Mouse (Mus musculus): Measurements from ENCODE around the gene Idi2. TPM values are rescaled to one million over a fixed set of nuclear protein-coding genes. Genes with fewer than 3 reads are reported as not detected.
"Not testable (repeated sequence)": the region's sequence is repeated elsewhere in the genome, so short reads cannot be mapped to it uniquely, and the experiment has no call there.

The Idi2 gene
- not detected in 2 replicates for polyA plus RNA-seq (2015; fragmentation: Nextera tagmentation; extraction: Ambion mirVana)

GRCm38 (mm10) chr13:8952563-8952962 lies at the start of gene Idi2:
Gene Idi2 (plus strand): TSS chr13:8952863.
- H3K4me3 ChIP-seq (ENCODE audit: low read depth, low read length); H3K36me3 ChIP-seq (ENCODE audit: control insufficient read depth, insufficient read depth); ATAC-seq (ENCODE audit: low read depth); H3K27me3 ChIP-seq (ENCODE audit: control insufficient read depth, insufficient read depth, low read depth, low read length); H3K27ac ChIP-seq (ENCODE audit: low read length); H3K4me2 ChIP-seq (ENCODE audit: low read depth, low read length); H3K4me1 ChIP-seq (ENCODE audit: control insufficient read depth, low read depth, low read length); H3K9me3 ChIP-seq (replicated peaks; ENCODE audit: control insufficient read depth, low read length); H3K9ac ChIP-seq (ENCODE audit: low read depth, low read length): not testable (repeated sequence)

- not testable (repeated sequence) for ATAC-seq (ENCODE audit: low read depth); H3K9me3 ChIP-seq (replicated peaks; ENCODE audit: control insufficient read depth, low read length); H3K27me3 ChIP-seq (ENCODE audit: control insufficient read depth, insufficient read depth, low read depth, low read length); H3K4me1 ChIP-seq (ENCODE audit: control insufficient read depth, low read depth, low read length); H3K36me3 ChIP-seq (ENCODE audit: control insufficient read depth, insufficient read depth); H3K4me2 ChIP-seq (ENCODE audit: low read depth, low read length); H3K27ac ChIP-seq (ENCODE audit: low read length); H3K9ac ChIP-seq (ENCODE audit: low read depth, low read length); H3K4me3 ChIP-seq (ENCODE audit: low read depth, low read length)
- WGBS (ENCODE audit: insufficient replicate concordance), result 61% methylated on average over 2 of the region's 2 CpGs
Measured at GRCm38 (mm10) chr13:8905986-8906385, 46.7 kb upstream of the Idi2 start.

- H3K27ac ChIP-seq (ENCODE audit: low read length); H3K27me3 ChIP-seq (ENCODE audit: control insufficient read depth, insufficient read depth, low read depth, low read length); H3K4me2 ChIP-seq (ENCODE audit: low read depth, low read length); H3K9ac ChIP-seq (ENCODE audit: low read depth, low read length); H3K9me3 ChIP-seq (replicated peaks; ENCODE audit: control insufficient read depth, low read length); H3K4me1 ChIP-seq (ENCODE audit: control insufficient read depth, low read depth, low read length); ATAC-seq (ENCODE audit: low read depth); H3K4me3 ChIP-seq (ENCODE audit: low read depth, low read length); H3K36me3 ChIP-seq (ENCODE audit: control insufficient read depth, insufficient read depth): not testable (repeated sequence)
- 77% methylated on average over 8 of the region's 8 CpGs for WGBS (ENCODE audit: insufficient replicate concordance)
Measured at GRCm38 (mm10) chr13:8913890-8914289, 38.8 kb upstream of the Idi2 start.

- no peaks in the 10 kb centered on the region for H3K36me3 ChIP-seq (ENCODE audit: control insufficient read depth, insufficient read depth)
- no peak overlapping the region for H3K9ac ChIP-seq (ENCODE audit: low read depth, low read length)
- H3K4me2 ChIP-seq (ENCODE audit: low read depth, low read length), result no peak overlapping the region
- no peaks in the 10 kb centered on the region for H3K4me1 ChIP-seq (ENCODE audit: control insufficient read depth, low read depth, low read length)
- WGBS (ENCODE audit: insufficient replicate concordance), result 12% methylated on average over 2 of the region's 2 CpGs
- H3K27me3 ChIP-seq (ENCODE audit: control insufficient read depth, insufficient read depth, low read depth, low read length), result no peaks in the 10 kb centered on the region
- H3K9me3 ChIP-seq (replicated peaks; ENCODE audit: control insufficient read depth, low read length), result no peaks in the 10 kb centered on the region
- ATAC-seq (ENCODE audit: low read depth), result no peak
- H3K4me3 ChIP-seq (ENCODE audit: low read depth, low read length), result no peak overlapping the region
- no peak overlapping the region for H3K27ac ChIP-seq (ENCODE audit: low read length)
Measured at GRCm38 (mm10) chr13:8933499-8933898, 19.2 kb upstream of the Idi2 start.

GRCm38 (mm10) chr13:8937611-8938140 lies 15.0 kb upstream of the Idi2 start:
- not testable (repeated sequence) for ATAC-seq (ENCODE audit: low read depth); H3K27ac ChIP-seq (ENCODE audit: low read length); H3K4me1 ChIP-seq (ENCODE audit: control insufficient read depth, low read depth, low read length); H3K9ac ChIP-seq (ENCODE audit: low read depth, low read length); H3K4me3 ChIP-seq (ENCODE audit: low read depth, low read length); H3K36me3 ChIP-seq (ENCODE audit: control insufficient read depth, insufficient read depth); H3K9me3 ChIP-seq (replicated peaks; ENCODE audit: control insufficient read depth, low read length); H3K4me2 ChIP-seq (ENCODE audit: low read depth, low read length); H3K27me3 ChIP-seq (ENCODE audit: control insufficient read depth, insufficient read depth, low read depth, low read length)
- 61% methylated on average over 6 of the region's 6 CpGs for WGBS (ENCODE audit: insufficient replicate concordance)

- ATAC-seq (ENCODE audit: low read depth); H3K4me2 ChIP-seq (ENCODE audit: low read depth, low read length): not testable (repeated sequence)
- 40% methylated on average over 4 of the region's 4 CpGs for WGBS (ENCODE audit: insufficient replicate concordance)
Measured at GRCm38 (mm10) chr13:8941110-8941509, 11.6 kb upstream of the Idi2 start.

GRCm38 (mm10) chr13:8941701-8942100 lies 11.0 kb upstream of the Idi2 start:
- not testable (repeated sequence) for H3K9ac ChIP-seq (ENCODE audit: low read depth, low read length); H3K4me3 ChIP-seq (ENCODE audit: low read depth, low read length); H3K9me3 ChIP-seq (replicated peaks; ENCODE audit: control insufficient read depth, low read length); H3K27me3 ChIP-seq (ENCODE audit: control insufficient read depth, insufficient read depth, low read depth, low read length); H3K36me3 ChIP-seq (ENCODE audit: control insufficient read depth, insufficient read depth); H3K4me1 ChIP-seq (ENCODE audit: control insufficient read depth, low read depth, low read length); H3K4me2 ChIP-seq (ENCODE audit: low read depth, low read length); H3K27ac ChIP-seq (ENCODE audit: low read length)
- ATAC-seq (ENCODE audit: low read depth), result 0 out of 2 replicates have a peak, but pooled peaks have one; percentile 32
- 0% methylated on average over 1 of the region's 5 CpGs for WGBS (ENCODE audit: insufficient replicate concordance)

More at GRCm38 (mm10) chr13:8941110-8941509, 11.6 kb upstream of the Idi2 start:
- H3K9me3 ChIP-seq (replicated peaks; ENCODE audit: control insufficient read depth, low read length); H3K4me3 ChIP-seq (ENCODE audit: low read depth, low read length); H3K36me3 ChIP-seq (ENCODE audit: control insufficient read depth, insufficient read depth); H3K4me1 ChIP-seq (ENCODE audit: control insufficient read depth, low read depth, low read length); H3K27ac ChIP-seq (ENCODE audit: low read length); H3K27me3 ChIP-seq (ENCODE audit: control insufficient read depth, insufficient read depth, low read depth, low read length); H3K9ac ChIP-seq (ENCODE audit: low read depth, low read length): not testable (repeated sequence)

GRCm38 (mm10) chr13:8943828-8944227 lies 8.8 kb upstream of the Idi2 start:
- H3K27ac ChIP-seq (ENCODE audit: low read length); H3K9me3 ChIP-seq (replicated peaks; ENCODE audit: control insufficient read depth, low read length); H3K4me3 ChIP-seq (ENCODE audit: low read depth, low read length); H3K4me2 ChIP-seq (ENCODE audit: low read depth, low read length); H3K4me1 ChIP-seq (ENCODE audit: control insufficient read depth, low read depth, low read length); H3K36me3 ChIP-seq (ENCODE audit: control insufficient read depth, insufficient read depth); H3K9ac ChIP-seq (ENCODE audit: low read depth, low read length); H3K27me3 ChIP-seq (ENCODE audit: control insufficient read depth, insufficient read depth, low read depth, low read length): not testable (repeated sequence)
- no CpG with 5 or more reads among the region's 5 CpGs for WGBS (ENCODE audit: insufficient replicate concordance)
- peak; percentile 43; the same call in 1 of the 2 replicates for ATAC-seq (ENCODE audit: low read depth)

- ATAC-seq (ENCODE audit: low read depth); H3K4me1 ChIP-seq (ENCODE audit: control insufficient read depth, low read depth, low read length); H3K36me3 ChIP-seq (ENCODE audit: control insufficient read depth, insufficient read depth); H3K9ac ChIP-seq (ENCODE audit: low read depth, low read length); H3K9me3 ChIP-seq (replicated peaks; ENCODE audit: control insufficient read depth, low read length); H3K4me2 ChIP-seq (ENCODE audit: low read depth, low read length); H3K27me3 ChIP-seq (ENCODE audit: control insufficient read depth, insufficient read depth, low read depth, low read length); H3K27ac ChIP-seq (ENCODE audit: low read length); H3K4me3 ChIP-seq (ENCODE audit: low read depth, low read length): not testable (repeated sequence)
Measured at GRCm38 (mm10) chr13:8948131-8948530, 4.5 kb upstream of the Idi2 start, which contains the start of gene Gm9745. Gene Gm9745 (minus strand): TSS chr13:8948231.

Measured in liver, embryonic 16.5 days (tissue).